Mouse (Mus musculus): ENCODE data around the gene Sesn1.

The Sesn1 gene

GRCm38 (mm10) chr10:41871564-41871963 is 61.8 kb downstream of the Sesn1 start:
- DNase-seq (ENCODE audit: low read depth) = no peak

GRCm38 (mm10) chr10:41875624-41876023 is 65.9 kb downstream of the Sesn1 start:
- no peak for DNase-seq (ENCODE audit: low read depth)

DNA sequence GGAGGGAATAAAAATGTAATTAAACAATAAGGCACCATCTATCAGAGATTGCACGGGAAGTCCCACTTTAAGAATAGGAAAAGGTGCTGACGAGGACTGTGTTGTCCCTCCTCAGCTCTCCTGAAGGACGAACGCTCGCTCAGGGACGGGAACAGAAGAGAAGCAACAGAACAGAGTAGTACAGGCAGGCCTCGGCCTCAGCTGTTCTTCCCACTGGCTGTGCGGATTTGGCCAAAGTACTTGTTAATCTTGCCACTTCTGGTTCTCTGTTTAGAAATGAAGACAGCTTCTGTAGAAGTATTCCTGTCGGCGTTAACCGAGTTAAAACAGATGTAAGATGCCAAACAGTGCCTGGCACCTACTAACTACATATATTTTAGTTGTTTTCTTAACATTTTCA is 68.6 kb downstream of the Sesn1 start:
- no peak for DNase-seq (ENCODE audit: low read depth)

- no peak for DNase-seq (ENCODE audit: low read depth)
Measured at GRCm38 (mm10) chr10:41879675-41880074, 69.9 kb downstream of the Sesn1 start.

DNA sequence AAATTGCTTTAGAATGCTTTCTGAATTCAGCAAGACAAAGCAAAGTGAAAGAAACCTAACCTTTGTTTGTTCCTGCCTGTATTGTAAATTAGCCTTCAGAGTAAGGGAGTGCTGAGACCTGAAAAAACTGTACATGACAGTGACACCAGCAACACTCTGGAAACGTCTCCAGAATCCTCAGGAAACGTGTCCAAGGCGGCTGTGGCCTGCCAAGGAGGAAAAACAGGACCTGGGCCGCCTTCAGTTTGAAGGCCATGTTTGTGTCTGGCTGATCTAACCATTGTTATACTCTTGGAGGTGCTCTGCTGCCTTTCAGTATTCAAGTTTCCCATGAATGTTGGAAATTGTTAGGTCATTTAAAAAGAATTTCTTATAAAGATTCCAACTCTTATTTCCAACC is 70.5 kb downstream of the Sesn1 start:
- no peak for DNase-seq (ENCODE audit: low read depth)

DNA sequence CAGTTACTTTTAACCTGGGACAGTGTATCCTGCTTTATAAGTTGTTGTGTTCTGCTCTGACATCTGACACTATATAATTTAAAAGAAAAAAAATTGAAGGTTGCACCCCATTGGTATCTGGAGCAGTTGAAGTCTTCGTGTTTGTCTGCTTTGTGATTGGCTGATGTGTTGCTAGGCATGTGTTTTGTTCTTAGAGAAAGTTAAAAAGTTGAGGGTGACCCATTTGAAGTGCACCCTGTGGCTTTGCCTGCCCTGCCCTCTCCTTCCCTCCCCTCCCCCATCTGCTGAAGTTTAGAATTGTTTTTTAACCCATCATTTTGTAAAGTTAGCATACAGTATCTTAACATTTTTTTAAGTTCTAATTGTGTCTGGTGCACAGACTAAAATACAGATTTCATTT is 71.0 kb downstream of the Sesn1 start:
- no peak for DNase-seq (ENCODE audit: low read depth)

DNA sequence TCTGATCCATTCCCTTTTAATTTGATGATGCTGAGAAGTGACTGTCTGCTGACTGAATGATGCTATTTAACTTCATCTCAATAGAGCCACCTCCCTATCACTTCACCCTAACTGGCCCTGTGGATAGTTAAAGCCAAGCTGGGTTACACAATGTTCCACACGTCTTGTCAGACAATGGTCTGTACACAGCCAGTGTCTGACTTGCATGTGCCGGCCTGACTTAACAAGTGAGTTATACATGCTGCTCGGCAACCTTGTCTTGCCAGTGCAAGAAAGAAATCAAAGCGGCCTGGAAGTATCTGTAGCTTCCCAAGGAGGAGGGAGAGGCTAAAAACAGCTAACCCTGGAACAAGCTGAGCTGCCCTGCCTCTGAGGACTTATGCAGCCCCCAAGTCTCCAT is 71.7 kb downstream of the Sesn1 start:
- DNase-seq (ENCODE audit: low read depth) = no peak

GRCm38 (mm10) chr10:41883741-41884575 is 74.2 kb downstream of the Sesn1 start:
- DNase-seq (ENCODE audit: low read depth) = no peak

DNA sequence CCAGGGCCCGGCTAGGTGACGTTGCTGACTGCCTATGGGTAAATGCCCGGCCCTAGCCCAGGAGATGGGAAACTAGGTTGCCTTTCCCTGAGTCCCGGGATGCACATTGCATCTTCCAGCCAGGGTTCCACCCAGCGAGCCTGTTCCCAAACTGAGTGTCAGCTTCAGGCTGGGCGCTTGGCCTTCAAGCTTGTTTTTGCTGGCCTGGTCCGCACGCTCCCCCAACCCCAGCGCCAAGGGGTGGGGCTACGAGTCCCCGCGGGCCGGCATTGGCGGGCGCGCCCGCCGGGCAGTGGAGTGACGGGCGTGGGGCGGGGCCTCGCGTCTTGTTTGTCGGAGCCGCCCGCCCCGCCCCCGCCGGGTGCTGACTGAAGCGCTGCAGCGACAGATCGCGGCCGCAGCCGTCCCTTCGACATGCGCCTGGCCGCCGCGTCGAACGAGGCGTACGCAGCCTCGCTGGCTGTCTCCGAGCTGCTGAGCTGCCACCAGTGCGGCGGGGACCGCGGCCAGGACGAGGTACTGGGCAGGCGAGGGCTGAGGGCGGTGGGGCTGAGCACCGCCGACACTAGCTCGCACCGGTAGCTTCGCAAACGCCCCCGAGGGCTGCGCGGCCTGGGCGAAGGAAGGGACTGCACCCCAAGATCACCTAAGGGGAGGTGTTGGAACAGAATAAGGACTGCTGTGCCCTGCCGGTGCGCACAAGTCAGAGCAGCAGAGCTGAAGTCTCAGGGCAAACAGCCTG is 77.5 kb downstream of the Sesn1 start:
- peak; percentile 86 for DNase-seq (ENCODE audit: low read depth)

- DNase-seq (ENCODE audit: low read depth) = no peak
Measured at GRCm38 (mm10) chr10:41888365-41888941, 78.7 kb downstream of the Sesn1 start.

DNA sequence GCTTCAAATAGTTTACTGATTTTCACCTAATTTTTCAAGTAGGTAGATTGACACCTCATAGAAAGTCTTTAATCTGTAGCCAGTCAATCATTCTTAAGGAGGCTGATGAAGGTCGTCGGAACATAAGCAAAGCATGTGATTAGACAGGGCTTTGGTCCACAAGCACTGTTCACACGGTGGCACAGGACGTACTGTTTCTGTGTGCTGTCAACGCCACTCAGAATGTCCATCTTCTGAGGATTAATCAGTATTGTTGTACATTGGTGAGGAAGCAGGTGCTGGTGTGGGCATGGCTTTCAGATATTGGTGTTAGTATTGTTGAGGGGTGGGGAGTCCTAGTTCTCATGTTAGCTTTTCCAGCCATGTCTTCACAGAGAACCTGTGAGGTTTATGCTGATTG is 79.8 kb downstream of the Sesn1 start:
- DNase-seq (ENCODE audit: low read depth) = no peak

DNA sequence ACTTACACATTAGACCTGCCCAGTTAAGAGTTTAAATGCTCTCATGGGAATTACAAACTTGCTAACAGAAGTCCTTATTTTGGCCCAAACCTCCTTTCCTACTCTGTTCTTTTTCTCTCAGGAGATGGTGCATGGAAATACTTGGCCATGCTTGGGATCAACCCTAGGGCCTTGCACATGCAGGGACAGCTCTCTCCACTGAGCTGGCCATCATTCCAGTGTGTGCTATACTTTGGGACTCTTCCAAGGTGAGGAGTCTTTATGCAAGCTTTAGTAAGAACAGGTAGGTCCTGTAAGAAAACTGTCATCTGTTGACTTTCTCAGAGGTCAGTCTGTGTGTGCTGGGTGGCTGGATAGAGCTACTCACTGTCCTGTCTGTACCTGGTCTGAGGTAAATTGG is 80.8 kb downstream of the Sesn1 start:
- DNase-seq (ENCODE audit: low read depth) = no peak

- no peak for DNase-seq (ENCODE audit: low read depth)
Measured at GRCm38 (mm10) chr10:41891312-41891711, 81.6 kb downstream of the Sesn1 start.

- DNase-seq (ENCODE audit: low read depth) = no peak
Measured at GRCm38 (mm10) chr10:41893433-41894411, 84.0 kb downstream of the Sesn1 start.

DNA sequence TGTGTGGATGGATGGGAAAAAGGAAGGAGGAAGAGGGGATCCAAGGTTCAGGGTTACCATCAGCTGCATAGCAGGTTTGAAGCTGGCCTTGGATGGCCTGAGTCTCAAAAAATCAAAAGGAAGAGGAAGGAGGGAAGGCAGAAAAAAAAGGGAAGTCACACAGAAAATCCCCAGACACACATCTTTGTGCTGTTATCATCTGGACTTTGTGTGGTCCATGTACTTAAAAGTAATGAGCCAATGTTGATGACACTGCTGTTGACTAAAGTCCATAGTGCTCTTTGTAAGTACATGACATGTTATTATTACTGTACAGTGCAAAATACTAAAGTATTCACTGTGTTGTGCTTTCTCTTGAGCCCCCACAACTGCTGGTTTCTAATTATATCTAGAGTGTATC is 86.7 kb downstream of the Sesn1 start:
- DNase-seq (ENCODE audit: low read depth) = no peak

GRCm38 (mm10) chr10:41896865-41897264 is 87.1 kb downstream of the Sesn1 start:
- no peak for DNase-seq (ENCODE audit: low read depth)

GRCm38 (mm10) chr10:41901456-41901855 is 91.7 kb downstream of the Sesn1 start:
- DNase-seq (ENCODE audit: low read depth) = no peak

GRCm38 (mm10) chr10:41901864-41902263 is 92.1 kb downstream of the Sesn1 start:
- DNase-seq (ENCODE audit: low read depth) = no peak

GRCm38 (mm10) chr10:41907473-41907872 is 97.7 kb downstream of the Sesn1 start:
- no peak for DNase-seq (ENCODE audit: low read depth)

- no peak for DNase-seq (ENCODE audit: low read depth)
Measured at GRCm38 (mm10) chr10:41907950-41908349, 98.2 kb downstream of the Sesn1 start.

DNA sequence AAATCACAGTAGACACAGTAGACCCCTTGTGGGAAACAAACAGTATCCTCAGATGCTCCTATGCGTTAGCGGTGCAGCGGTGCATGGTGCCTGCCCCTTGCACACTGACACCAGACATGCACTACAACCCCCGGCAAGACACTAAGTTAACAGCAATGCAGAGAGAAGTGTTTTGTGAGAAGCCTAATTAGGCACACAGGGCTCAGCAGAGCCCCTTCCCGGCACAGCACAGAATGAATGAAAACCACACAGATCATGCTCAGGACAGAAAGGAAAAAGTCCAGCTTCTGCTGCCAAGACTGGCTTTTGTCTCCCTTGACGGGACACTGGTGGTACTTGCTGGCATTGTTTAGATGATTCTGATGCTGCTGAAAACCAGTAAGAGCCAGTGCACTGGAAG is 99.2 kb downstream of the Sesn1 start:
- DNase-seq (ENCODE audit: low read depth) = no peak

Data from c-Kit-positive CD71-negative TER-119-negative erythroid progenitor cells, embryonic 14.5 days (primary cell).